9 mouse cellular contexts compared by ENCODE assay signal in genomic region chr3:68823876-68824764, GRCm38 (mm10). TPM values are rescaled to one million over a fixed set of nuclear protein-coding genes. Genes with fewer than 3 reads are reported as not detected.
DNase-seq lines count a peak whose midpoint lies in the region; ATAC-seq and TF ChIP-seq lines count a peak whose summit lies in the region.
"Had no signal": no experiment of that assay in that cellular context is flagged by ENCODE, and none has a peak within 500 bp of the region (broad histone marks: within the 10 kb centered on the region; RNA-seq: fewer than 3 reads in every experiment).

No protein-coding gene starts in this region.

- H3K4me3 ChIP-seq in gastrocnemius, adult 2 months, result no peak overlapping the region
- H3K4me3 ChIP-seq in kidney, embryonic 16.5 days (ENCODE audit: low read length), result no peak overlapping the region
- H3K4me3 ChIP-seq in intestine, embryonic 15.5 days (replicated peaks), result no peak overlapping the region
- H3K4me3 ChIP-seq in stomach, postnatal 0 days (ENCODE audit: low read depth, low read length), result no peak overlapping the region
- H3K4me3 ChIP-seq: midbrain, embryonic 12.5 days had no signal

- 29% methylated on average over 15 of the region's 15 CpGs for WGBS in kidney, embryonic 16.5 days
- WGBS in intestine, embryonic 15.5 days, result 50% methylated on average over 15 of the region's 15 CpGs
- WGBS in stomach, postnatal 0 days, result 60% methylated on average over 15 of the region's 15 CpGs

- 0 out of 2 replicates have a peak overlapping the region, but pooled peaks have one; percentile 7 for H3K4me2 ChIP-seq in kidney, embryonic 16.5 days (replicated peaks; ENCODE audit: low read depth, low read length)
- no peak overlapping the region for H3K4me2 ChIP-seq in intestine, embryonic 15.5 days (replicated peaks)
- no peak overlapping the region for H3K4me2 ChIP-seq in stomach, postnatal 0 days (replicated peaks; ENCODE audit: low read depth)
- H3K4me2 ChIP-seq: midbrain, embryonic 12.5 days had no signal

- CTCF ChIA-PET in Patski (lab: Charles Lee), result interaction anchor here (0.7 to 1.0 kb wide), 2 partner anchors 9 to 12 kb away, joined by 3 to 4 read pairs; no protein-coding TSS in a partner anchor

- H3K9ac ChIP-seq in kidney, embryonic 16.5 days (replicated peaks; ENCODE audit: low read length), result no peak overlapping the region
- no peak overlapping the region for H3K9ac ChIP-seq in intestine, embryonic 15.5 days
- H3K9ac ChIP-seq in stomach, postnatal 0 days (ENCODE audit: low read length), result no peak overlapping the region
- H3K9ac ChIP-seq: midbrain, embryonic 12.5 days had no signal

- peak; percentile 70 for ATAC-seq in Patski
- ATAC-seq in kidney, embryonic 16.5 days (ENCODE audit: low FRiP score, low TSS enrichment), result no peak
- ATAC-seq in granulocyte monocyte progenitor cell, adult 5-6 weeks (replicated peaks; ENCODE audit: poor library complexity, severe bottlenecking), result no peak
- ATAC-seq in intestine, embryonic 15.5 days, result no peak
- no peak for ATAC-seq in stomach, postnatal 0 days (ENCODE audit: low FRiP score, low TSS enrichment)

- TF ChIP-seq EP300 in stomach, postnatal 0 days (optimal IDR thresholded peaks at IDR 0.05), result no peak

- intact Hi-C loops in gastrocnemius, adult 2 months (cut with DNase I), result no loop called here
- intact Hi-C loops in gastrocnemius, postnatal 36 days (cut with DNase I), result no loop called here

- in situ Hi-C loops in Patski (cut with MboI; ENCODE audit: low pct_unique_long_range_greater_than_20kb), result no loop called here

- H3K9me3 ChIP-seq in kidney, embryonic 16.5 days (ENCODE audit: low read length), result no peaks in the 10 kb centered on the region
- H3K9me3 ChIP-seq in intestine, embryonic 15.5 days, result no peaks in the 10 kb centered on the region
- H3K9me3 ChIP-seq in stomach, postnatal 0 days (ENCODE audit: control insufficient read depth, low read length), result no peaks in the 10 kb centered on the region
- H3K9me3 ChIP-seq: midbrain, embryonic 12.5 days had no signal

- peak; percentile 47 for DNase-seq in gastrocnemius, adult 2 months
- no peak for DNase-seq in gastrocnemius, postnatal 36 days
- peak; percentile 22 for DNase-seq in Patski (ENCODE audit: low read depth, low spot score)
- DNase-seq in cerebellum, postnatal 25 days, result peak; percentile 77 to 82
- DNase-seq in stomach, postnatal 0 days (ENCODE audit: low spot score), result no peak

- POLR2A ChIA-PET in Patski (lab: Charles Lee), result no interaction called here

- no peak for TF ChIP-seq CTCF in gastrocnemius, adult 2 months (IDR thresholded peaks at IDR 0.05)
- TF ChIP-seq CTCF in Patski (IDR thresholded peaks at IDR 0.05), result no peak
- no peak for TF ChIP-seq CTCF in stomach, postnatal 0 days (IDR thresholded peaks at IDR 0.05; ENCODE audit: low read depth)

- peaks cover 10% of the 10 kb centered on the region for H3K27me3 ChIP-seq in Patski
- H3K27me3 ChIP-seq in kidney, embryonic 16.5 days (ENCODE audit: insufficient read depth, low read length), result no peaks in the 10 kb centered on the region
- H3K27me3 ChIP-seq in intestine, embryonic 15.5 days (replicated peaks), result no peaks in the 10 kb centered on the region
- no peaks in the 10 kb centered on the region for H3K27me3 ChIP-seq in stomach, postnatal 0 days (ENCODE audit: control insufficient read depth, insufficient read depth, low read length)
- H3K27me3 ChIP-seq: midbrain, embryonic 12.5 days had no signal

- H3K36me3 ChIP-seq in kidney, embryonic 16.5 days (ENCODE audit: insufficient read depth, low read length), result no peaks in the 10 kb centered on the region
- H3K36me3 ChIP-seq in intestine, embryonic 15.5 days, result no peaks in the 10 kb centered on the region
- H3K36me3 ChIP-seq in stomach, postnatal 0 days (ENCODE audit: control insufficient read depth, insufficient read depth, low read length), result no peaks in the 10 kb centered on the region
- H3K36me3 ChIP-seq: midbrain, embryonic 12.5 days had no signal

- H3K4me1 ChIP-seq in kidney, embryonic 16.5 days (ENCODE audit: insufficient read depth, low read length), result peaks cover 33% of the 10 kb centered on the region
- no peaks in the 10 kb centered on the region; the same call in 1 of the 2 replicates for H3K4me1 ChIP-seq in intestine, embryonic 15.5 days (replicated peaks)
- no peaks in the 10 kb centered on the region for H3K4me1 ChIP-seq in stomach, postnatal 0 days (replicated peaks; ENCODE audit: control insufficient read depth, insufficient read depth)

- no peak overlapping the region for H3K27ac ChIP-seq in gastrocnemius, adult 2 months
- H3K27ac ChIP-seq in kidney, embryonic 16.5 days (ENCODE audit: low read length), result peak overlapping the region; percentile 63
- no peak overlapping the region for H3K27ac ChIP-seq in intestine, embryonic 15.5 days
- no peak overlapping the region for H3K27ac ChIP-seq in stomach, postnatal 0 days (replicated peaks)
- H3K27ac ChIP-seq: midbrain, embryonic 12.5 days had no signal

RNA-seq across cellular contexts. Expression of gene 1110032F04Rik, which starts 45.3 kb away (rescaled TPM):
- under 1 TPM in 1 of 2 experiments, not detected in 1; 0.10 TPM for total RNA-seq in gastrocnemius, adult 2 months (2021)
- not detected for total RNA-seq in gastrocnemius, postnatal 36 days (2021)
- polyA plus RNA-seq in Patski (2021), result not detected
- polyA plus RNA-seq in kidney, embryonic 16.5 days (2015; fragmentation: Nextera tagmentation; extraction: Ambion mirVana), result 4.0 and 5.0 TPM in 2 replicates
- total RNA-seq in granulocyte monocyte progenitor cell, adult 5-6 weeks (2014; fragmentation: Nextera tagmentation), result not detected in 2 replicates
- not detected in 2 replicates for total RNA-seq in granulocyte monocyte progenitor cell, adult 5-6 weeks (2017)
- 0.78 and 0.87 TPM in 2 replicates for polyA plus RNA-seq in intestine, embryonic 15.5 days (2015; fragmentation: Nextera tagmentation; extraction: Ambion mirVana)
- 0.17 and 0.30 TPM in 2 replicates for polyA plus RNA-seq in stomach, postnatal 0 days (2015; fragmentation: Nextera tagmentation; extraction: Ambion mirVana)

Comparison
In these comparisons a context has a peak if more than half of its experiments do, and no peak if none do; other contexts are left out.
1. DNase-seq: peak in gastrocnemius, adult 2 months (single experiment), Patski (single experiment) and cerebellum, postnatal 25 days (2 of 2); none in gastrocnemius, postnatal 36 days (0 of 2) and stomach, postnatal 0 days (single experiment).